Mouse (Mus musculus): ENCODE results near the gene Wdr31.

Gene Wdr31

DNA sequence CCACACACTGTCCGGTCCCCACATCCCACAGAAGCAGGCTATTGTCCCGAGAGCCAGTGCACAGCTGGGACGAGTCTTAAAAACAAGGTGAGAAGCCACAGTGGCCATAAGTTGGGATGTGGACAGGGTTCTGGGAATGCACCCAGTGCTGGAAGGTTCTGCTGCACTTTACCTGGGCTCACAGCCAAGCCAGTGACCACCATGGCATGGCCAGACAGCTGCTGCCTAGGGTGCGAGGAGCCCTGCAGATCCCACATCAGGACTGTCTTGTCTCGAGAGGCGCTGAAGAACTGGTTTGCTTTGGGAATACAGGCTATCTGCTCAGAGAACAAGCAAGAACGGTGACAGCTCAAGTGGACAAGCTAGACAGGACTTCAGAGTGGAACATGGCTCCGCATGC lies 10.3 kb downstream of the Wdr31 start:
- in situ Hi-C loops (cut with MboI; ENCODE audit: unreplicated experiment in 2 of 2), result no loop called here

DNA sequence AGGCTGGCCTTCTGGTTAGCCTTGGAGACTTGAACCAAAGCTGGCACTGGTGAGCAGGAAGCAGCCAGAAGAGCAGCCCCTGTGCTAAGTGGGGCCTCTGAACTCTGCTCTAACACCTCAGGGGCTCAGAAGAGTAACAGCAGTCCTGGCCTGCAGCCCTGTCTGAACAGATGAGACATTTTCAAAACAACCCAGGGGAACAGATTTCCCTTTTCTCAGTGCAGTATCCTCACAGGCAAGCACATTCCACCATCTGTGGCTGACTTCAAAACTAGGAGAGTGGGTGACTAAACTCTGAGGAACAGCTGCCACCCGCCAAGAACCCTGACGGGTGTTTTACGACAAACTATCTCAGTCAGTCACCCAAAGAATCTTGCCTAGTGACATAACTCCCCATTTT lies 11.6 kb downstream of the Wdr31 start:
- in situ Hi-C loops (cut with MboI; ENCODE audit: unreplicated experiment in 2 of 2), result no loop called here

DNA sequence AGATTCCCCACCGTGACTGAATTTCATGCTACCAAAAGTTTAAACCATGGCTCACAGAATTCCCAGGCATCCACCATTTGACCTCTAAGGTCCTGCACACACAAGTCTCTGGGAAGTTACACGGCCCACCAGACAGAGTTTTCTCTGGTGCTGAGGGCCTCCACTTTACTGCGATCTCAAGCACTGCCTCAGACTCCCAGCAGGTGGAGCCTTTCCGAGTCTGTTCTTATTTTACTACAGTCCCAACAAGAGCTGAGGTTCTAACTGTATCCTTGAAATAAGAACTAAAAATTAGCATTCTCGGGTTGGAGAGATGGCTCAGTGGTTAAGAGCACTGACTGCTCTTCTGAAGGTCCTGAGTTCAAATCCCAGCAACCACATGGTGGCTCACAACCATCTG lies 15.7 kb downstream of the Wdr31 start:
- in situ Hi-C loops (cut with MboI; ENCODE audit: unreplicated experiment in 2 of 2), result no loop called here

DNA sequence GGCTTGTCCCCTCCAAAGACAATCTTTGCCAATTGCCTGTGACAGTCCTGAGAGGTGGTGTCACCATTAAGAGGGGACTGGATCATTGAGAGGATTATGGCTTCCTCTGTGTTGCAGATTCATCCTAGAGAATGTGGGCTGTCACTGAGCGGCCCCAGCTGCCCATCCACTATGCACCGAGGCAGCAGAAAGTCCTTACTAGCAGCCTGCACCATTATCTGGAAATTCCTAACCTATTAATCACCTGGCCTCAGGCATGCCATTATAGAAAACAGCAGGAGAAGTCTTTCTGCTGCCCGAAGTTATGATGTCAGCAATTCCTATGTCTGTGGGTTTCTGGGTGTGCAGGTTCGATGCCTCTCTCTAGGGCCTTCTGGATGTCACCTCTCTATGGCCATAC lies 29.7 kb downstream of the Wdr31 start:
- in situ Hi-C loops (cut with MboI; ENCODE audit: unreplicated experiment in 2 of 2), result no loop called here

DNA sequence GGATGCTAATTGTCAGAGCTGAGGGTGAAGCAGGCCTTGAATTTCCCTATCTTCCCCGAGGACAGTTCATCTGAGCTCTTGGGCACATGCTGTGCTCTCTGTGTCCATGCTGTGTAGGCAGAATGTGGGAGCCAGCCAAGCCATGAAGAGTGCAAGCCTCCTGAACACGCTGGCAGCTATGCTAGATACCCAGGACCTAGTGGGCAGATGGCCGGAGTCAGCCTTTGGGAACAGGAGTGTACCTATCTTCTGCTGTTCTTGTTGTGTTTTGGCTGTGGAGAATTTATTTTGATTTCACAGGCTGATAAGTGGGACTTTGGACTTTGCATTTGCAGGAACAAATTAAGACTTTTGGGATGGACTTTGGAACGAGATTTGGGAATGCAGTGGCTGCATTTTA lies 30.2 kb downstream of the Wdr31 start:
- in situ Hi-C loops (cut with MboI; ENCODE audit: unreplicated experiment in 2 of 2), result no loop called here

DNA sequence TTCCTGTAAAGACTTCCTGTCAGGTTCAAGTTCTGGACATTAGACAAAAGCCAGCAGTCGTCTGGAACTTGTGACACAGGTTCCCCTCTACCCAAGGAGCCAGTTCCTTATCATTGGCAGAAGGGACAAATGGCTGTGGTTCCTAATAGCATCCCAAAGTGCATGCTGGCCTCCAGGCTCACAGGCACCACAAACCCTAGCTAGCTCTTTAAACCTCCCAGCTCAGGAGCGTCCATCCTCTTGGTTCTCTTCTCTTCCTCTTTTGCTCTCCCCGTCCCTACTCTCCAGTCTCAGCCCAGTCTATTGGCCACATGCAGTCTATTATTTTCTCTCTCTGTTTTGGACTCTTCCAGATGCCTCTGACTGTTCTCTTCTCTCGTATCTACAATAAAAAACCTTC lies 30.9 kb downstream of the Wdr31 start:
- in situ Hi-C loops (cut with MboI; ENCODE audit: unreplicated experiment in 2 of 2), result no loop called here

DNA sequence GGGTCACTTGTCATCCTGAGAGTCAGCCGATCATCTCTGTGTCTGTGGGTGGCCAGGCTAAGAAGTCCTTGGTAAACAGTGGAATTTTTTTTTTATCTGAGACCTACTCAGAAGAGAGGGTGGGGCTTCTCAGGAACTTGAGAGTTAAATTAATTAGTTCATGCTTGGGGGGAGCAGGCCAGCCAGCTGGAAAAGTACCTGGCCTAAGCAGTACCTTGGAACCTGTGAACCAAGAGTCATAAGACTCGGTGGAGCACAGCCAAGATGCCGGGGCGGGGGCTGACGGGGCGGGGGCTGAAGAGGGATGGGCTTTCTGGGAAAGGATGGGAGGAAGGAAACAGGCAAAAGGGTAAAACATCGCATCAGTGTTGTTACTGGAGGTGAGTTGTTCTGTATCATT lies 32.8 kb downstream of the Wdr31 start:
- in situ Hi-C loops (cut with MboI; ENCODE audit: unreplicated experiment in 2 of 2), result no loop called here

DNA sequence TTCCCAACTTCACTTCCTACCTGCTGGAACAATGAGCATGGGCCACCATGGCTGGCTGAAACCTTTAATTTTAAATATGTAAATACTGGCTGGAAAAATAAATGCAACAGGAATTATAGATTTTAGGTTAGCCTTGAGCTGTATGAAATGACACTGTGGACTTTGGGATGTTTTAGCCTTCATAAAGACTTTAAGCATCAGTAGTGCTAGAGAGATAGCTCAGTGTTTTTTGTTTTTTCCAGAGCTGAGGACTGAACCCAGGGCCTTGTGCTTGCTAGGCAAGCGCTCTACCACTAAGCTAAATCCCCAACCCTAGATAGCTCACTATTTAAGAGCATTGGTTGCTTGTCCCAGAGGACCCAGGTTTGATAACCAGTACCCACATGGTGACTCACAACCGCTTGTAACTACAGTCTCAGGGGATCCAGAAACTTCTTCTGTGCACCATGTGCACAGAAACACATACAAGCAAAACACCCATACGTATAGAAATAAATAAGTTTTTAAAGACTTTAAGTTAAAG lies 33.4 kb downstream of the Wdr31 start:
- in situ Hi-C loops (cut with MboI; ENCODE audit: unreplicated experiment in 2 of 2), result no loop called here

DNA sequence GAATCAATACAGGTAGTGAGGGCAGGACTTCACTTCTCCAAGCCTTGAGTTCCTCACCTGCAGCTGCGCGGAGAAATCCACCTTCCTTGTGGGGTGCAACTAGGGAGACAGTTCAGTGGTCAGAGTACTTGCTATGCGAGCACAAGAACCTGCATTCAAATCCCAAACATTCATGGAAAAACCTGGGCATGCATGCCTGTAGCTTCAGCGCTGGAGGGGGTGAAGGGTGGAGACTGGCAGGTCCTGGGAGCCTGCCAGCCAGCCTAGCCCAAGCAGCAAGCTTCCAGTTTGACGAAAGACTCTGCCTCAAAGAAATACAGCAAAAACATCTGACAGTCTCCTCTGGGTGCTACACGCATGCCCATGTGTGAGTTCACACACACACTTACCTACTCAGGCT lies 35.6 kb downstream of the Wdr31 start, which contains the start of gene Rnf183:
Gene Rnf183, minus strand, starts transcription at position 172 of the 400 bp plus-strand sequence.
- in situ Hi-C loops (cut with MboI; ENCODE audit: unreplicated experiment in 2 of 2), result no loop called here

DNA sequence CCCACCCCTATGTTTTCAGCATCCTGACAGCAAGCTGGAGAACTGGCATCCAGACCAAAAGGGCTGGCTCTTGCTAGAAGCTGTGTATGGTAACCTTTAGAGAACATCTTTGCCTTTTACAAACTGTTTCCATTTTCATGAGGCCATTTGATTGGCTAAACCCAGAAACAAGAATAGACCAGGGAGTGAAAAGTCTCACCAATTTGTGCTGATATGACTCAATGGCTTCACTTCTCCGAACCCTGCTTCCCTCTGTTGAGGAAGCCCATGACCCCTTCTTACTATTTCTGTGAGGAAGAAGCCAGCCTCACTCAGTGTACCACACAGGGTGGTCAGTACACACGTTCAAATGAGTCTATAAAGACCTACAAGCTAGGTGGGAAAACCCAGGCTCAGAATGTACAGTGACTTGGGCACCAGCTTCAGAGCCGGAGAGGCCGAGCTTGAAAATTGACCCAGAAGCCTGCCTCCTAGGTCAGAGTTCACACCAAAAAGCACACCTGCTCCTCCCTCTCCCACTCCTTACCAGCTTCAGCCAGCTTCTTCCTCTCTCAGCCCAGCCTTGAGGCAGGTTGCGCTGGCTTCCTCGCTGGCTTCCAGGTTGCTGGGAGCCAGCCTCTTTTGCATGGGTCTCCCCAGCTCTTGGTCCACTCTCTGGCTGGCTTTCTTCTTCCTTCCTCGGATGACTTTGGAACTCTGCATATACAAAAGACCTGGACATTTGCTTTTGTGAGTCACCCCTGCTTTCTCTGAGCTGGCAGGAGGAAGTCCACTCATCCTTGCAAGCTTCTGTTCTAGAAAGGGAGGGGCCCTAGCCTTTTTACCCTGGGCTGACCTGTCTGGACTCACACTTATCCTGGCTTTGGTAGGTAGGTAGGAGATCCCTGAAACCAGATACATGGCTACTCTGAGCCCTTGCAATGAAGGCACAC lies 36.5 kb downstream of the Wdr31 start:
- in situ Hi-C loops (cut with MboI; ENCODE audit: unreplicated experiment in 2 of 2), result no loop called here

DNA sequence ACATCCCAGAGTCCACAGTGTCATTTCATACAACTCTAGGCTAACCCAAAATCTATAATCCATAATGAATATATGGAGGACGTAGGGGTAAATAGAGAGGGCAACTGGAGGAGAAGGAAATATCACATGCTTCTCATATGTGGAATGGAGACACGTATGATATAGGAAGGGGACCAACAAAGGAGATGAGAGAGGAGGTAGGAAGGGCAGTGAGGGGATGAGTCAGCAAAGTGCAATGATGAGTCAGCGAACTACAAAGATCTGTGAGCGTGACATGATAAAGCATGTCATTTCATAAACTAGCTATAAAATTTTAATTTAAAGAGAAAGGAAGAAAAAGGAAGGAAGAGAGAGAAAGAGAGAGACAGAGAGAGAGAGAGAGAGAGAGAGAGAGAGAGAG lies 39.2 kb downstream of the Wdr31 start:
- in situ Hi-C loops (cut with MboI; ENCODE audit: unreplicated experiment in 2 of 2), result no loop called here

DNA sequence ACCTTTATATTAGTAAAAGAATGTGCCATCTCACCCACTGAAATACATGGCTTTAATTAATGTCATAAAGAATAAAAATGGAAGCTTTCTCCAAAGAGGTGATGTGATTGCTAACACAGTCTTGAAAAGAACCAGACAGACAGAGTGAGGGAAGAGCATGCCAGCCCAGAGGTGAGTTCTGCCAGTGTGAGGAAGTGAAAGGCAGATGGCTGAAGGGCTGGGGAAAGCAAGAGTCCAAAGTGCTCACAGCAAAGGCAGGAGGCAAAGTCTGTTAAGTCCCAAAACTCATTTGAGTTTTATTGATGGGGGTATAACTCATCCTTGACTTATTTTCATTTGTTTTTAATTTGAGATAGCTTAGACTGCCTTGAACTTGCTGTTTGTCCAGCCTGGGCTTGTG lies 40.0 kb downstream of the Wdr31 start:
- in situ Hi-C loops (cut with MboI; ENCODE audit: unreplicated experiment in 2 of 2), result no loop called here

DNA sequence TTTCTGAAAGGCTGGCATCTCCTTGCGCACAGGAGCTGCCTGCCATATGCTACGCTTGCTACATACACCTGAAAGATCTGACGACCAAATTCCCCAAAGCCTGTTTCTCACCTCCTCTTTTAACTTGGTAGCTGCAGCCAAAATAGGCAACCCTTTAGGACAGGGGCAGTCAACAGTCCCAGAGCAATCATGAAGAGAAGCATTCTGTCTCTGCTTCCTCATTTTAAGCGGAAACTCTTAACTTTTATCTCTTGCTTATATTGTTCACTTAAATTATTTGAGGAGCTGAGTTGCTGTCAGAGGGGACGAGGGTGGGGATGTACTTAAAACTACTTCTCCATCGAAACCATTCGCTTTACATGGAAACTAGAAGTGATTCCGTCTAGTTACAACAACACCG lies 41.1 kb downstream of the Wdr31 start:
- in situ Hi-C loops (cut with MboI; ENCODE audit: unreplicated experiment in 2 of 2), result no loop called here

DNA sequence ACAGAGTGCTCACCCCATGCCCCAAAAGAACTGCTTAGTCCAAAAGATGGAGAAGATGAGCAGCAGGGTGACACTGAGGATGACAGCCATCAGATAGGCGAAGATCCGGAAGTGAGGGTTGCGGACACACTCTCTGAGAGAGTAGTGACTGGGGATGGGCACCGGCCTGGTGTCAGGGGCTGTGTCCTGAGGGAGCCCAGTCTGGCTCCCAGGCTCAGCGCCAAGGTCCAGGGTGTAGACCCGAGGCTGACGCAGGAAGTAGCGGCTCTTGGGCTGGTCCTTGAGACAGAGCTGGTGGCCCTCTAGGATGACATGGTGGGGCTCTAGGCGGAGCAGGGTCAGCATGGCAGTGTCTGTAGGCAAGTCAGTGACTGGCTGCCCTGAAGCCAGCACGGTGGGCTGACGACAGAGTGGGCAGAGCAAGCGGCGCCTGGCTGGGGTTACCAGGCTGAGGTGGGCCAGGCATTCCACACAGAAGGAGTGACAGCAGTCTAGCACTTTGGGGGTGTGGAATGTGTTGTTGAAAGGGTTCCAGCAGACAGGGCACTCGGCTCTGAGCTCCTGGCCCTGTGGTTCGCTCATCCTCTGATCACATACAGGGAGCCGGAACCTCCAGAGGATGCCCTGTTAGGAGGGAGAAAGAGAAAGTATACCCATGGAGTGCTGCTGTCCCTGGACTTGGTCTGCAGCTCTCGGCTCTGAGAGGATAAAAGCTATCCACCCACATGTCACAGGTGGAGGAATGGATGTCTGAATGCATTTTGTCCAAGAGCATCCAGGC lies 42.5 kb downstream of the Wdr31 start:
- in situ Hi-C loops (cut with MboI; ENCODE audit: unreplicated experiment in 2 of 2), result no loop called here

DNA sequence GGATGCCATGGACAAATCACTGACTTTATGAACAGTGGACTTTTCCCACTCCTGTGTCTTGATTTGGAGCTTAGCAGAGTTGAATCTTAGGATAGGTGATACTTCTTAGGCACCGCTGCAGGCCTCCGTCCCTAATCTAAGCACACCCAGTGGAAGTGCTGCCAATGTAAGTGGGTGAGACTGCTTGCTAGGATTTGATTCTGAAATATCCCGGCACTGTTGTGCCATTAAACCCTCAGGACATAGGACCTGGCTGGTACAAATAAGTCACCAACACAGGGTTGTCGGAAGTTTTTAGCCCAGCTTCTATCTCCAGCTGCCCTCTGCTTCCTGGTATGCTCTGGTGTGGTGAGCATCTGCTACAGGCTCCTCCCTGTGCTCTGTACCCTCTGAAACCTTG lies 44.8 kb downstream of the Wdr31 start:
- in situ Hi-C loops (cut with MboI; ENCODE audit: unreplicated experiment in 2 of 2), result no loop called here

DNA sequence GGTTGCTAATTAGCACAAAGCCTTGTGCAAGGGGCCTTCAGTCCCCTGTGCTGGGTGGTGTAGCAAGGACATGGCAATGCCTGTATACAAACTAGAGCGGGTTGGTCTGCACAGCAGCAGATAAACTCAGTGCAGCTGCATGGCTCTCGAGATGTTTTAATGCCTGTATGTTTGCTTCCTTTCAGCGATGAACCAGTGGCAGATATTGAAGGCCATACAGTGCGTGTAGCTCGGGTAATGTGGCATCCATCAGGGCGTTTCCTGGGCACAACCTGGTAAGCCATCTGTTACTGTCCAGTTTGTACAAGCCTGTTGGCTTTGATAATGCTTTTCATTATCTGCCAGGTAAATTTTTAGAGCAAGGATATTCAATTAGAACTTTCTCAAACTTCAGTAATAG lies 51.6 kb downstream of the Wdr31 start:
- in situ Hi-C loops (cut with MboI; ENCODE audit: unreplicated experiment in 2 of 2), result loop anchor here (5.0 kb wide), 2 partner anchors 93 to 98 kb away; partner anchors contain the start of gene Alad (in 1 of the 2)

DNA sequence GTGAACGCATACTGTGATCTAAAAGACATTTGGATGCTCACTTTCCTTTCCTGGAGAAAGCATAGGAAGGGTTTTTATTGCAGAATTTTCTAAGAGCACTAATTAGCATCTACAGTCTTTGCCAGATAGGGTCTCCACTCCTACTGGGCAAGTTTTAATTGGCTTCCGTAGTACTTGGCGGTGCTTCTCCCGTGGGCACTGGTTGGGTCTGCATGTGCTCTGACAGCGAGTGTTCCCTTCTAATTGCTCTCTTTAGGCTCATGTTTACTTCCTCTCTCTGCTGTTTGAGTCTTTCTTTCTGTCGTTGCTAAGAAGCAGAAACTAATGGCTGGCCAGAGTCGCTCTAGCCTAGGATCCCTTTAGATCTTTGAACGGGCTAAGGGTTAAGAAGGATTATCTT lies 52.2 kb downstream of the Wdr31 start:
- in situ Hi-C loops (cut with MboI; ENCODE audit: unreplicated experiment in 2 of 2), result loop anchor here (5.0 kb wide), 2 partner anchors 94 to 99 kb away; partner anchors contain the start of gene Alad (in 1 of the 2)

DNA sequence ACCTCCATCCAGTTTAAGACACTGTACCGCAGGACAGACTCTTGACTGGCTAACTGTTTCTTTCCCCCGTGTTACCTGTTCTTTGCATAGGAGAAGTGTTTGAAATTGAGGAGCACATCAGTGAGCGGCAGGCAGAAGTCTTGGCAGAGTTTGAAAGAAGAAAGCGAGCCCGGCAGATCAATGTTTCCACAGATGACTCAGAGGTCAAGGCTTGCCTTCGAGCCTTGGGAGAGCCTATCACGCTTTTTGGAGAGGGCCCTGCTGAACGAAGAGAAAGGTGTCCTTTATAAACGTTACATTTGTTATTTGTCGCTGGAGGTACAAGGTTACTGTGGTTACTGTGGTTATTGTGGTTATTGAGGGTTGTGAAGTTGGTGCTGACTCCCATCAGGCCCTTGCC lies 59.1 kb downstream of the Wdr31 start:
- in situ Hi-C loops (cut with MboI; ENCODE audit: unreplicated experiment in 2 of 2), result no loop called here

DNA sequence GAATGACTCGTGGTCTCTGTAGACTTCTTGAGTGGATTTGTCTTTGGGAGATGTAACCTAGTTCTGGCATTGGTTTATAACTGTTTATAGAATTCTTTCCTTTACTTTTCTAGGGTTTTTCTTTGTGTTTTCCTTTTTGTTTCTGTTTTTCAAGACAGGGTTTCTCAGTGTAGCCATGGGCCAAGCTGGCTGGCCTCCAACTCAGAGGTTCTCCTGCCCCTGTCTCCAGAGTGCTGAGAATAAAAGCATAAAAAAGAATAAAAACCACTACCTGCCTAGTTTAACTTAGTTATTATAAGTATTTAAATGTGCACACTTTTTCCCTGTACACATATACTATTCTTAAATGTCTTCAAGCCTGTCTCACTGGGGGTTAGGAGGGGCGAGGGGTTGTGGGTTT lies 60.4 kb downstream of the Wdr31 start:
- in situ Hi-C loops (cut with MboI; ENCODE audit: unreplicated experiment in 2 of 2), result no loop called here

DNA sequence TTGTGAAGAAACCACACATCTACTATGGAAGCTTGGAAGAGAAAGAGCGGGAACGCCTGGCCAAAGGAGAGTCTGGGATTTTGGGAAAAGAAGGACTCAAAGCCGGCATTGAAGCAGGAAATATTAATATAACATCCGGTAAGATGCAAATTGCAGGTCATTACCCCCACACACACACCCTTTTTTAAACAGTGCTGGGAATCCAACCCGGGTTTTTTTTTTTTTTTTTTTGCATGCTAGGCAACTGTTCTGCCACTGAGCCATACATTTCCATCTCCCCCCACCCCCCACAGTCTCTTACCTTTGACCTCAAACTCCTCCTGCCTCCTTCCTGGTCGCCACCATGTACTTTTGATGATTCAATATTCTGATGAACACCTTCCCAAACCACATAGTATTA lies 61.1 kb downstream of the Wdr31 start:
- in situ Hi-C loops (cut with MboI; ENCODE audit: unreplicated experiment in 2 of 2), result loop anchor here in 1 of 2 experiments (10.0 kb wide), 1 partner anchor 125 kb away; no protein-coding TSS in a partner anchor

DNA sequence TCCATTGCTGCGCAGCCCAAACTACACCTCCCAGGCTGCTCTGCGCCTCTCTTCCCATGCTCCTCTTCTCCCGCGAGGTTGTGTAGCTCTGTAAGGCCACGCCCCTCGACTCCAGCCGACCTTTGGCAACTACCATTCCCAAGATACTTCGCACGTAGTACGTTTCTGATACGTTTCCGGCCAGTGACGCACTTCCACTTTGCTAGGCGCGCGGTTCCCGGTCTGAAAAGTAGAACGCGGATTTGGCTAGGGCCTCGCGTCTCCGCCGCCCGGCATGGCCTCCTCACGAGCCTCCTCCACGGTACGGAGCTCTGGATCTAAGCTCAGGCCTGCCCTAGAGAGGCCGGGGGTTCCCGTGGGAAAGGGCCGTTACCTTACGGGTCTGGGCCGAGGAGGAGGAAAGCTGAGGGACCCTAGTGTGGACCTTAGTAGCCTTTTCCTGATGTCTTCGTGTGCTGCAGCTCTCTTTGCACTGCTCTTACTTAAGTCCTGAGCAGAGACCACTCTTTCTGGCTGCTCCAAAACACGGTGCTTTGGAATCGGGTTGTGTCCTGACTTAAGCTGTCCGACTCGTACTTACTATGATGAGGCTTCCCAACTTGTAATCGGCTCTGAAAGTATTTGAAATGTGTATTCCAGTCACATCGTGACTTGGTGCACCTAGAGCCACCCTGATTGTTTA lies 62.0 kb downstream of the Wdr31 start, which contains the start of the genes Cdc26 and Prpf4:
Gene Cdc26, minus strand, starts transcription at position 42 of the 682 bp plus-strand sequence.
Gene Prpf4, plus strand, starts transcription at position 197 of the 682 bp plus-strand sequence.
- in situ Hi-C loops (cut with MboI; ENCODE audit: unreplicated experiment in 2 of 2), result loop anchor here in 1 of 2 experiments (10.0 kb wide), 1 partner anchor 124 kb away; no protein-coding TSS in a partner anchor
